Mouse (Mus musculus) ovary, postnatal 36 days (tissue): ENCODE results near the gene Spin1.

Experiments
- DNase-seq: peaks from one replicate; pipeline ENCODE4 v3.0.0; 2022; ENCODE audit warnings: low spot score, mixed read lengths

Spin1 gene

DNA sequence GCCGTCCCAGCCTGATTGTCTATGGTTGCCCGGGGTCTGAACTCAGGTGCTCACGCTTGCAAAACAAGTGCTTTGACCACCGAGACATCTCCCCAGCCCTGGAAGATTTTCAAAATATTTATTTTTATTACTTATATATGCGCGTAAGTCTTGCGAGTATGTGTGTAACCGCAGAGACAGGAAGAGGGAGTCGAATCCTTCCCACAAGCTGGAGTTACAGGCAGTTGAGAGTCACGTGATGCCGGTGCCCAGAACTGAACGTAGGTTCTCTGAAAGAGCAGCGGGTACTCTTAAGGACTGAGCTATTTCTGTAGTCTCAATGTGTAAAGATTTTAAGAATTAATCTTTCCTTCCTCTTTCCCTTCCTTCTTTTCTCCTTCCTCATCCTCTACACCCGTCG lies 93.2 kb downstream of the Spin1 start:
- DNase-seq, result no peak

GRCm38 (mm10) chr13:51197699-51198098 lies 97.0 kb downstream of the Spin1 start:
- no peak for DNase-seq

DNA sequence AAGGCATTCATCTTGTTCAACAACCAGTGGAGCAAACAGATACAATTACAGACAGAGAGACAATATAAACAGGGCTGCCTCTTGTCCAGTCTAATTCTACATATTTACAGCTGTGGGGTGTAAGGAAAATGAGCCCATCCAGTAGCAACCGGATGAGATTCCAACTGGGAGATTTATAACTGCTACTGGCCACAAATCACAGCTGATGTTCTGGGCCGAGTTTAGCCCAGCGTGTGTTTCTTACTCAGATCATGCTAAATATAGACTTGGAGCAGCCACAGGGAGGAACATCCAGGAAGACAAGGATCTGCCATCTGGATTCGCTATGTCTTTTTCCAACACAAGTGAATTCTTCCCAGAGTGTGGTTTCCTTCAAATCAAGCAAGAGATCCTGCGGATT lies 97.5 kb downstream of the Spin1 start:
- DNase-seq, result no peak
